In the genomic region with DNA sequence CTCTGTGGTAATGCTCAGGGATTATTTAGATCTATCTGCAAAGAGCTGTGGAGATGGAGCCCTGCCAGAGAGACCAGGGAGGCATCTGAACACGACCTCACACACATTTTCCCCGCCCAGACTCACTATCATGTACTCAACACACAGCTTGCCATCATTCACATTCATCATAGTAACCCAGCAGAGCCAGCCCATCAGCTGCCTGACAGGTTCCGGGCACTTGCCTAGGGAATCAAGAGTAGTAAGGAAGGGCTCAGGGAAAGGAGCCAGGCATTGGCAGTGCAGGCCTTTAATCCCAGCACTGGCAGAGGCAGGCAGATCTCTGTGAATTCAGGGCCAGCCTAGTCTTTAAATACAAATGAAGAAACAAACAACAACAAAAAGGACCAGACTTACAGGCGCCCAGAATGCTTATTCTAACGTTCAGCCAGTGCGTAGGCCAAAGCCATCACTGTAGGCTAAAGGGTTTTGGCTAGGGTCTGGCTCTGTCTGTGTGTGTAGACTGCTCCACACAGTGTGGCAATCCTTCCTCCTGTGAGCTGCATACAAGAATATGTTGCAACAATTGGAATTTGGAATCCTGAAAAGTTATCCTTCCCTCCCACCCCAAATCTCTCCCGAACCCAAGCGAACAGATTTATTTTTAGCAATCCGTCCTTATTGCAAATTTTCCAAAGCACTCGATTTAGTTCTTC, we compare ENCODE assay signal across 22 mouse cellular contexts. TPM values are rescaled to one million over a fixed set of nuclear protein-coding genes. Genes with fewer than 3 reads are reported as not detected.
DNase-seq lines count a peak whose midpoint lies in the region; ATAC-seq and TF ChIP-seq lines count a peak whose summit lies in the region.
"Had no signal": no experiment of that assay in that cellular context is flagged by ENCODE, and none has a peak within 500 bp of the region (broad histone marks: within the 10 kb centered on the region; RNA-seq: fewer than 3 reads in every experiment).

No protein-coding gene starts in this region.

- no peak for ATAC-seq in liver, embryonic 12.5 days
- ATAC-seq in midbrain, embryonic 11.5 days (ENCODE audit: low FRiP score), result no peak
- ATAC-seq: CD4-positive, CD25-positive, alpha-beta regulatory T cell, adult 4 months; hindbrain, embryonic 16.5 days; inflammation-experienced regulatory T-cells, adult 6 months had no signal

- TF ChIP-seq CTCF in liver, adult 2 months (IDR thresholded peaks at IDR 0.05; ENCODE audit: low read depth, low read length), result no peak
- no peak for TF ChIP-seq CTCF in brain, embryonic 14.5 days (IDR thresholded peaks at IDR 0.05; ENCODE audit: borderline replicate concordance, extremely low read depth, insufficient read depth, insufficient read length)

- 68% methylated on average over 10 of the region's 10 CpGs for WGBS in liver, adult 2 months
- 55% methylated on average over 10 of the region's 10 CpGs for WGBS in liver, embryonic 12.5 days (ENCODE audit: insufficient replicate concordance)
- WGBS in midbrain, embryonic 11.5 days, result 85% methylated on average over 10 of the region's 10 CpGs
- WGBS in midbrain, embryonic 10.5 days, result 88% methylated on average over 10 of the region's 10 CpGs

- H3K27me3 ChIP-seq in liver, adult 2 months (ENCODE audit: control insufficient read depth, insufficient read depth, low read length), result no peaks in the 10 kb centered on the region
- peaks cover 36% of the 10 kb centered on the region for H3K27me3 ChIP-seq in liver, embryonic 12.5 days (replicated peaks)
- no peaks in the 10 kb centered on the region for H3K27me3 ChIP-seq in midbrain, embryonic 11.5 days (ENCODE audit: control insufficient read depth, insufficient read depth, low read length)
- peaks cover 7% of the 10 kb centered on the region; the same call in 1 of the 2 replicates for H3K27me3 ChIP-seq in midbrain, embryonic 10.5 days (ENCODE audit: low read depth, poor library complexity, severe bottlenecking)

- no peak overlapping the region for H3K4me3 ChIP-seq in liver, adult 2 months (ENCODE audit: insufficient read depth, low read depth, low read length)
- H3K4me3 ChIP-seq in liver, embryonic 12.5 days, result no peak overlapping the region
- no peak overlapping the region for H3K4me3 ChIP-seq in midbrain, embryonic 11.5 days (ENCODE audit: low read depth, low read length)
- no peak overlapping the region for H3K4me3 ChIP-seq in midbrain, embryonic 10.5 days
- H3K4me3 ChIP-seq: embryonic facial prominence, embryonic 10.5 days; heart, embryonic 10.5 days; hindbrain, embryonic 12.5 days had no signal

- no peak for TF ChIP-seq POLR2A in liver, adult 2 months (IDR thresholded peaks at IDR 0.05; ENCODE audit: extremely low read depth, insufficient read depth, low read length)
- TF ChIP-seq POLR2A in brain, embryonic 14.5 days (IDR thresholded peaks at IDR 0.05; ENCODE audit: borderline replicate concordance, extremely low read depth, insufficient read depth, insufficient read length, poor library complexity, severe bottlenecking), result no peak

- H3K36me3 ChIP-seq in liver, adult 2 months (ENCODE audit: control insufficient read depth, insufficient read depth, low read length), result no peaks in the 10 kb centered on the region
- no peaks in the 10 kb centered on the region for H3K36me3 ChIP-seq in liver, embryonic 12.5 days
- no peaks in the 10 kb centered on the region for H3K36me3 ChIP-seq in midbrain, embryonic 11.5 days (ENCODE audit: control insufficient read depth, insufficient read depth, low read length)
- H3K36me3 ChIP-seq in midbrain, embryonic 10.5 days, result no peaks in the 10 kb centered on the region
- H3K36me3 ChIP-seq: embryonic facial prominence, embryonic 10.5 days; G1E; heart, embryonic 10.5 days; hindbrain, embryonic 12.5 days had no signal

- no peak overlapping the region for H3K9ac ChIP-seq in liver, adult 2 months (ENCODE audit: low read depth, low read length)
- H3K9ac ChIP-seq in liver, embryonic 12.5 days, result no peak overlapping the region
- no peak overlapping the region for H3K9ac ChIP-seq in midbrain, embryonic 11.5 days (ENCODE audit: low read length)
- H3K9ac ChIP-seq: hindbrain, embryonic 12.5 days had no signal

- H3K27ac ChIP-seq in liver, adult 2 months (replicated peaks; ENCODE audit: insufficient read depth, low read depth, low read length), result no peak overlapping the region
- no peak overlapping the region for H3K27ac ChIP-seq in liver, embryonic 12.5 days
- no peak overlapping the region for H3K27ac ChIP-seq in midbrain, embryonic 11.5 days (ENCODE audit: low read depth, low read length)
- no peak overlapping the region for H3K27ac ChIP-seq in midbrain, embryonic 10.5 days (replicated peaks)
- H3K27ac ChIP-seq: embryonic facial prominence, embryonic 10.5 days; heart, embryonic 10.5 days; hindbrain, embryonic 12.5 days had no signal

- H3K79me2 ChIP-seq in liver, adult 2 months (ENCODE audit: control insufficient read depth, insufficient read depth, low read length), result no peaks in the 10 kb centered on the region

- no peaks in the 10 kb centered on the region for H3K9me3 ChIP-seq in liver, embryonic 12.5 days (replicated peaks)
- H3K9me3 ChIP-seq in midbrain, embryonic 11.5 days (ENCODE audit: control insufficient read depth, low read length), result no peaks in the 10 kb centered on the region
- no peaks in the 10 kb centered on the region for H3K9me3 ChIP-seq in midbrain, embryonic 10.5 days (replicated peaks)
- H3K9me3 ChIP-seq: embryonic facial prominence, embryonic 10.5 days; G1E; heart, embryonic 10.5 days; hindbrain, embryonic 12.5 days had no signal

- H3K4me2 ChIP-seq in liver, embryonic 12.5 days, result no peak overlapping the region
- H3K4me2 ChIP-seq in midbrain, embryonic 11.5 days, result no peak overlapping the region
- H3K4me2 ChIP-seq: hindbrain, embryonic 12.5 days had no signal

- DNase-seq in liver, adult 2 months (ENCODE audit: extremely low read depth, low read depth, low spot score), result peak; percentile 57
- DNase-seq in midbrain, embryonic 11.5 days (ENCODE audit: low spot score, missing footprints), result peak; percentile 72
- DNase-seq in midbrain, embryonic 10.5 days (ENCODE audit: low spot score), result no peak
- peak; percentile 57 for DNase-seq in brain, embryonic 14.5 days (ENCODE audit: low read depth)
- DNase-seq in layer of hippocampus, postnatal 14 days (ENCODE audit: low spot score in 2 of 2), result no peak
- DNase-seq: adrenal gland, postnatal 14 days; B cell, adult 2 months; cerebellum, adult 18-20 months; cerebellum, postnatal 10 days; gastrocnemius, postnatal 10 days; heart, adult 18-20 months; heart, postnatal 10 days; heart, postnatal 4 days had no signal

- no peaks in the 10 kb centered on the region for H3K4me1 ChIP-seq in liver, adult 2 months (ENCODE audit: control insufficient read depth, insufficient read depth, low read length)
- no peaks in the 10 kb centered on the region for H3K4me1 ChIP-seq in liver, embryonic 12.5 days
- H3K4me1 ChIP-seq in midbrain, embryonic 11.5 days (ENCODE audit: control insufficient read depth, insufficient read depth, low read length), result no peaks in the 10 kb centered on the region
- H3K4me1 ChIP-seq in midbrain, embryonic 10.5 days, result no peaks in the 10 kb centered on the region
- H3K4me1 ChIP-seq: embryonic facial prominence, embryonic 10.5 days; hindbrain, embryonic 12.5 days had no signal

RNA-seq across cellular contexts. Expression of a gene that starts 48.6 kb away (rescaled TPM):
- 1.3 and 3.6 TPM in 2 replicates for total RNA-seq in liver, adult 2 months (2014; rRNA removed)
- 4.6 and 5.4 TPM in 2 replicates for polyA plus RNA-seq in liver, adult 2 months (2012; rRNA removed)
- 8.2 and 8.6 TPM in 2 replicates for polyA plus RNA-seq in liver, embryonic 12.5 days (2016; fragmentation: Nextera tagmentation; extraction: Ambion mirVana)
- polyA plus RNA-seq in midbrain, embryonic 11.5 days (2014; fragmentation: Nextera tagmentation; extraction: Ambion mirVana), result 55.5 and 61.5 TPM in 2 replicates
- 23.3 and 29.0 TPM in 2 replicates for polyA plus RNA-seq in midbrain, embryonic 10.5 days (2016; fragmentation: Nextera tagmentation; extraction: Ambion mirVana)
- 160 and 273 TPM in 2 replicates for polyA plus RNA-seq in brain, embryonic 14.5 days (2012; rRNA removed)
- total RNA-seq in layer of hippocampus, postnatal 14 days (2021), result 100 to 1,000 TPM in 1 of 2 experiments, 10 to 100 TPM in 1; 96.7 to 100 TPM
- total RNA-seq: adrenal gland, adult 18-20 months; heart, adult 18-20 months had no signal
- polyA plus RNA-seq: CD4-positive, CD25-positive, alpha-beta regulatory T cell, adult 4 months had no signal

Comparison
In these comparisons a context has a peak if more than half of its experiments do, and no peak if none do; other contexts are left out.
1. DNase-seq: peak in liver, adult 2 months (single experiment), midbrain, embryonic 11.5 days (single experiment) and brain, embryonic 14.5 days (single experiment); none in midbrain, embryonic 10.5 days (single experiment) and layer of hippocampus, postnatal 14 days (0 of 2).